Mouse (Mus musculus) CD8-positive naive resting alpha-beta T cell, adult 2 months (primary cell): ENCODE results near the gene Carmil2.

ENCODE experiments used
- DNase-seq, 2 experiments: peaks; one replicate each; pipeline ENCODE4 v3.0.0; 2022; ENCODE audit warnings: low read depth in 2 of 2, low spot score in 2 of 2

Carmil2 gene

DNA sequence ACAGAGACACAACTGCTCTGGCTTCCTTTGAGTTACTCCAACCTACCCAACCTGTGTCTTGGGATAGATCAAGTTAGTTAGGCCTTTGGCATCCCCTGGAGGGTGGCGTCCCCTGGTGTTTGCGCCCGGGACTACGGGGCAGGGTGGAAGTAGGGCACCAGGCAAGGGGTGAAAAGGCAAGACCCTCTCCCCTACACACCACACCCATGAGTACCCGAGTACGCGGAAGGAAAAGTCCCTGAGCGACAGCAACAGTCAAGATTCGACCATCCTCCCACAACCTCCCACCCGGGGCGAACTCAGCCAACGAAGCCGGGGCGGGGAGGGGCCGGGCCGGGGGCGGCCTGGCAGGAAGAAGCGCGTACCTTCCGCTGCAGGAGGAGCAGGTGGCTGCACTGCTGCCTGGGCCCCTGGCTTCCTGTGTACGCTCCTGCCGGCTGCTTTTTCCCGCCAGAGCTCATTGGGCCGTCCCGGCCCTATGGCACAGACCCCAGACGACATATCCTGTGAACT, at the start of gene Carmil2:
TSS of gene Carmil2 (plus strand) at position 479 of the 513 bp plus-strand sequence.
- DNase-seq = peak; percentile 84 to 95

GRCm38 (mm10) chr8:105636963-105637510, 49.0 kb upstream of the Carmil2 start, which contains the start of gene Agrp:
Gene Agrp, minus strand, starts transcription at chr8:105637393.
- no peak for DNase-seq

- no peak for DNase-seq
Measured at GRCm38 (mm10) chr8:105637601-105638041, 48.5 kb upstream of the Carmil2 start.

DNA sequence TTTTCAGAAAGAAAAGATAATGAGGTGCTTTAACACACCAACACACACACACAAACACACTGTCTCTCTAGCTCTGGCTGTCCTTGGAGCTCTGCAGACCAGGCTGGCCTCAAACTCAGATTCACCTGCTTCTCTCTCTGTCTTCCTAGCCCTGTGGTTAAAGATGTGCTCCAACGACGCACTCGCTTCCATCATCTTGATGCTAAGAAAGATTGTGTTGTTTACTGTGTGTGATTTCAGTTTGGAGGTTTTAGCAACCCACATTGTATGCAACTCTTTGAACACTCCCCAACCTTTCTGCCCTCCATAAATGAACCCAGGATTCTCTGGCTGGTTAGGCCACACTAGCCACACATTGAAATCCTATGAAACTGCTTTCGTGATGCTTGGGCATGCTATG, 47.6 kb upstream of the Carmil2 start:
- no peak for DNase-seq

- no peak for DNase-seq
Measured at GRCm38 (mm10) chr8:105639835-105640234, 46.2 kb upstream of the Carmil2 start.

DNA sequence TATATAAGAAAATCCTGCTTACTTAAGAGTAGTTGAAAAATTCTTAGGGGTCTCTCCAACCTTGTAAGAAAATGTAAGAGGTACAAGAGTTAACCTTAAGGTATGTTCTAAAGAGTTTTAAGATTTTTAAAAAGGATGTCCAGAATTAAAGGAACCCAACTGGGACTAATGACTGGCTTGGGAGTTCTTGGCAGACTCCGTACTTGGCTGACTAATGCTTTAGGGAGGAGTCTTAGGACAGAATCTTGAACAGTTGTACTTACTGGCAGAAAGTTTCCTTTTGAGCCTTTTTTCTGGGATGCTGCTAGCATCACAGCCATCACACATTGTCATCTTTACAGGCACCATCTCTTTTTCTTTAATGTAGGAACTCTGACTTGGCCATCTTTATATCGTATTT, 45.6 kb upstream of the Carmil2 start:
- no peak for DNase-seq

DNA sequence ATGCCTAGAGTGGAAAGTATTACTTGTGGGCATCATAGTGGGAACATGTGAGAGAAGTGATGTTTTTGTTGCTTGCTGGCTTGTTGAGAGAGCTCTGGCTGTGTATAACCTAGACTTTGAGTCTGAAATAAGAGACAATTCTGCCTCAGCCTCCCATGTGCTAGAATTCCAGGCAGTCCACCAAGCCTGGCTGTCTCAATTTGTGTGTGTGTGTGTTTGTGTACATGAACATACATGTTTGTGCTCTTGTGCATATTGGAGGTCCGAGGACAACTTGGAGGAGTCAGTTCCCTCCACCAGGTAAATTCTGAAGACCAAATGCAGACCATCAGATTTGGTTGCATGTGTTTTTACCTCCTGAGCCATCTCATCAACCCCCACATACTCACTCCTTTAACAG, 40.9 kb upstream of the Carmil2 start:
- no peak for DNase-seq

- no peak for DNase-seq
Measured at GRCm38 (mm10) chr8:105648929-105649328, 37.1 kb upstream of the Carmil2 start.

GRCm38 (mm10) chr8:105657641-105658040, 28.4 kb upstream of the Carmil2 start:
- no peak for DNase-seq

DNA sequence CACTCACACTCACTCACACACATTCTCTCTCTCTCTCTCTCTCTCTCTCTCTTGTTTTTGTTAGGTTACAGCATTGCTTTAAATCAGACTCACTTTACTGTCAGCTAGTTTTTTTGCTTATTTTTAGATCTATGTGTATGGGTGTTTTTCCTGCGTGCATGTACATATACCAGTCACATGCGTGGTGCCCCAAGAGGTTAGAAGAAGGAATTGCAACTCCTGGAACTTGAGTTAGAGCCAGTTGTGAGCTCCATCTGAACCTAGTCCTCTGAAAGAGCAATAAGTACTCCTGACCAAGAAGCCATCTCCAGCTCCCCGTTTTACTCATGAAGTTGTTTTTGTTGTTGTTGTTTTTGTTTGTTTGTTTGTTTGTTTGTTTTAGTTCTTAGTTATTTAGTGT, 24.9 kb upstream of the Carmil2 start:
- DNase-seq = peak; percentile 35 to 55

DNA sequence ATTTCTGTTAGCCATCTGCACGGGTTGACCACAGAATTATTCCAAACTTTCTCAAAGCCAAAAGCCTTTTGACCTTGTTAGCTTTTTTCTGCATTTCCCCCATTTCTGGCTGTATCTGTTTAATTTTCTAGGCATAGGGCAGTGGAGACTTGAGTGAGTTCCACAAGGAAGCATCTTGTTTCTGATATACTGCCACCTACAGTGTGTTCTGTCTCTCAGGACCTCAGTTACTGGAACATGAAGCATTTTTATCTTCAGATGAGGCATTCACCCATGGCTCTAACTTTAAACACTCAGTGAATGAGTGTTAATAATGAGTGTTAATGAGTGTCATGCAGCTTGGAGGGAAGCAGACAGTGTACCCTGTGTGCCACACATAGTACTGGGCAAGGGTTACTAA, 8.2 kb upstream of the Carmil2 start:
- no peak for DNase-seq

- no peak for DNase-seq
Measured at GRCm38 (mm10) chr8:105685325-105685724, 749 bp upstream of the Carmil2 start.

DNA sequence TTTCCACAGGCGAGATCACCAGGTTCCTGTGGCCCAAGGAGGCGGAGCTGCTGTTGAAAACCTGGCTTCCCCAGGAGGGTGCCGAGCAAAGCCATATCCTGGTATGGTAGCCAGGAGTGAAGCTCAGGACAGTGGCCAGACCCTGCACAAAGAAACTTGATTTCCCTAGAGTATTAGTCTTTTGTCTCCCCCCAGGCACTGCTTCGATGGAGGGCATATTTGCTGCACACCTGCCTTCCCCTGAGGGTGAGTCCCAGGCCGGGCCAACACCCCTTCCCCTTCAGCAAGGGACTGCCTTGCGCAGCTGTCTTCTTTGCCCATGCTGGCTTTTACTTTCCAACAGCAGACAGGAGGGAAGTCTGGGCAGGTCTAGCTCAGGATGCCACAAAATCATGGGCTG, 477 bp downstream of the Carmil2 start:
- no peak for DNase-seq

DNA sequence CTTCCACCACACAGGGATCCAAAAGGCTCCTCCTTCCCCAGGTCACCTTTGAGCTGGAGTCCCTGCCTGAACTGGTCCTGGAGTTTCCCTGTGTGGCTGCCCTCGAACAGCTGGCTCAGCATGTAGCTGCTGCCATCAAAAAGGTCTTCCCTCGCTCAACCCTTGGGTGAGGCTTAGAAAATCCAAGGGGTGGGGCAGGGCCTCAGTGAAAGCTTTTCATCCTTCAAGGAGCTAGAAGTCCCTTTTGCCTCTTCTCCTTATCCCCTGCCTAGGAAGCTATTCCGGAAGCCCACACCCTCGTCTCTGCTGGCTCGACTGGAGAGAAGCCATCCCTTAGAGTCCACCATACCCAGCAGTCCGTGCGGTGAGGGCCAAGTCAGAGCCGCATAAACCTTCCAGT, 1.4 kb downstream of the Carmil2 start:
- no peak for DNase-seq

DNA sequence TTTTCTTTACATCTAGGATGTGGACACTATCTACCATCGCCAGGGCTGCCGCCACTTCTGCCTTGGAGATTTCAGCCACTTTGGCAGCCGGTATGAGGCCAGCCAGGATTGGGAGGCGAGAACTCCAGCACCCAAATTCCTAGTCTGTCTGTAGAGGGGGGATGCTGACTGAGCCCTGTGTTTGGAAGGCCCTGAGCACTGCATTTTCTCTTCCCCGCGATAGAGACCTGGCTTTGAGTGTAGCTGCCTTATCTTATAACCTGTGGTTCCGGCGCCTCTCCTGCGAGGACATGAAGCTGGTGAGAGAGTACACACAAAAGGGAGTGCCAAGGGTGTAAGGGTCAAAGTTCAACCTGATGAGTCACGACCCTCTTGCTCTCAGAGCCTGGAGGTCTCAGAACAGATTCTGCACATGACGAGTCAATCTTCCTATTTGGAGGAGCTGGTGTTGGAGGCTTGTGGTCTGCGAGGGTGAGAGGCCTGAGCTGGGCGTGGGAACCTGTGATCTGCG, 2.2 kb downstream of the Carmil2 start:
- DNase-seq = no peak

- no peak for DNase-seq
Measured at GRCm38 (mm10) chr8:105689256-105689982, 3.3 kb downstream of the Carmil2 start.

GRCm38 (mm10) chr8:105689983-105690360, 3.9 kb downstream of the Carmil2 start:
- no peak for DNase-seq

DNA sequence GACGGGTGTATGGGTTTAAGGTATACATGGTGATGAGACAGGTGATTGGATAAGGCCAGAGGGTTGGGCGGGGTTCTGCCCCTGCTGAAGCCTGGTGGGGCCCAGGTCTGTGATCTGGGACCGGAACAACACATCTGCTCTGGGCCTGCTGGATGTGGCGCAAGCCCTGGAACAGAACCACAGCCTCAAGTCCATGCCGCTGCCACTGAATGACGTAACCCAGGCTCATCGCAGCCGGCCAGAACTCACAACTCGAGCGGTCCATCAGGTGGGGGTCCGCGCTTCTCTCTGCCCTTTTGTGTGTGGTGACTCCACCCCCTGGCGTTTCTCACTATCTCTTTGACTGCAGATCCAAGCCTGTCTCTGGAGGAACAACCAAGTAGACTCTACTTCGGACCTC, 4.9 kb downstream of the Carmil2 start:
- DNase-seq = no peak

DNA sequence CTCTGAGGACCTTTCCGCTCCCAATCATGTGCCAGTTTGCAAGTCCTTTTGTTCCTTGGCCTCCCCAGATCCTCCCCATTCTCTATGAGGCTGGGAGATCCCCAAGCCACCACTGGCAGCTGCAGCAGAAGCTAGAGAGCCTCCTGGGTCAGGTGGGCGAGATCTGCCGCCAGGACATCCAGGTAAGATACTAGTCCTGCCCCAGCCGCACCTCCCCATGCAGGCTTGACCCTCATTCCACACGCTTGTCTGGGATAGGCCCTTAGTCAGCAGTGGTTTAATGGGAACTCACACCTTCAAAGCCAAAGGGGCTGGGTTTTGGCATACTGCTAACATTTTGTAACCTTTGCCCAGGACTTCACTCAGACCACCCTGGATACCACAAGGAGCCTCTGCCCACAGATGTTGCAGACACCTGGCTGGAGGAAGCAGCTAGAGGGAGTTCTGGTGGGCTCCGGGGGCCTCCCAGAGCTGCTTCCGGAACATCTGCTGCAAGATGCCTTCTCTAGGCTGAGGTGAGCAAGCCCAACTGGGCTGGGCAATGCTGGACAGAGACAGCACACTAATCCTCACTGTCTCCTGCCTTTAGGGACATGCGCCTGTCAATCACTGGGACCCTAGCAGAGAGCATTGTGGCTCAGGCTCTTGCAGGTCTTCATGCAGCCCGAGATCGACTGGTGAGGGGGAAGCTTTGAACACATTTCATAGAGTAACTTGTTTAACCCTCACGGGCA, 6.5 kb downstream of the Carmil2 start:
- DNase-seq = no peak

GRCm38 (mm10) chr8:105693648-105694047, 7.6 kb downstream of the Carmil2 start:
- no peak for DNase-seq

DNA sequence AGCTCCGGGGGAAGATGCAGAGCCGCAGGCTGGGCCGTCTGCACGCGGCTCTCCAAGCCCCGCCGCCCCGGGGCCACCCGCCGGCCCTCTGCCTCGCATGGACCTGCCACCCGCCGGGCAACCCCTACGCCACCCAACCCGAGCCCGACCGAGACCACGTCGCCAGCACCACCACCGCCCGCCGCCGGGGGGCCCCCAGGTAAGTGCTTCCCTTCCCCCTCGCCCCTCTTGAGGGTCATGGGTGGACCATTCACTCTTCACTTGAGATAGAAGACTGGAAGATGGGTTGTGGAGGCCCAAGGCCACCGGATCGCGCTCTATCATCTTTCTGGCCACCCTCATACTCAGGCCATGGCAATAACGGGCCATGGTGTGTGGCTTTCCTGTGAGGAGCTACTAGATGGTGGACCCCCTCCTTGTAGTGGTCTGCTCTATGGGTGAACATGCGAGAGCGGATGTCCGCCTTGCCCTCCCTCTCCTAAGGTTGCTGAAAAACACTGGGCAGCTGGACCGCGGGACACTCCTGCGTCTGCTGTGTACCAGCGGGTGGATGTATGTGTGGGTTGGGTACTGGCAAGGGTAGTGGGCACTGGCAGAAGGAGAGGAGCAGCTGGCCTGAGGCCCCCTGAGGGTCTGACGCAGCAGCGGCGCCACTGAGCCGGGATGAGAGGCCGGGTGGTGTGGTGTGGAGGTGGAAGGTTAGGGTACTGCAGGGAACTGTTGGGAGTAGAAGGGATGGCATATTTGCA, 8.2 kb downstream of the Carmil2 start:
- DNase-seq = no peak
